Mouse (Mus musculus) ES-E14 (cell line): ENCODE results near the gene Kank1. TPM values are rescaled to one million over a fixed set of nuclear protein-coding genes. Genes with fewer than 3 reads are reported as not detected.

Experiments
- DNase-seq: peaks from one replicate; pipeline ENCODE4 v3.0.0-alpha.2; 2013; ENCODE audit warnings: low read depth, low spot score
- H3K27ac ChIP-seq: 2 replicates; pipeline ENCODE4 v1.5.1; 2012; ENCODE audit warnings: low read depth, mild to moderate bottlenecking, low read length, moderate library complexity, mixed read lengths; ENCODE audit not compliant: poor library complexity, insufficient read depth, severe bottlenecking
- H3K36me3 ChIP-seq: 2 replicates; pipeline ENCODE4 v1.6.1; 2012; ENCODE audit warnings: mild to moderate bottlenecking, low read length, moderate library complexity, mixed read lengths; ENCODE audit not compliant: control insufficient read depth, poor library complexity, insufficient read depth, severe bottlenecking
- H3K4me1 ChIP-seq, 2 experiments: fragments of 150-350 bp in 1 of 2; sonication (generic) in 1 of 2; 2 replicates each; pipeline ENCODE4 v1.6.1; 2012; ENCODE audit warnings: low read length in 2 of 2, mild to moderate bottlenecking in 1 of 2, mixed read lengths in 1 of 2; ENCODE audit not compliant: control insufficient read depth in 2 of 2, insufficient read depth in 2 of 2, poor library complexity in 1 of 2
- H3K4me3 ChIP-seq, 2 experiments: fragments of 150-350 bp in 1 of 2; sonication (generic) in 1 of 2; 2 replicates each; pipeline ENCODE4 v1.5.1; 2012; ENCODE audit warnings: low read length in 2 of 2, low read depth in 1 of 2, mild to moderate bottlenecking in 1 of 2, mixed read lengths in 1 of 2; ENCODE audit not compliant: insufficient read depth in 1 of 2, poor library complexity in 1 of 2, severe bottlenecking in 1 of 2
- H3K9ac ChIP-seq: 2 replicates; pipeline ENCODE4 v1.6.1; 2012; ENCODE audit warnings: low read depth, mild to moderate bottlenecking, low read length, mixed read lengths; ENCODE audit not compliant: poor library complexity, insufficient read depth, severe bottlenecking
- H3K9me3 ChIP-seq: fragments of 150-350 bp; sonication (generic); 2 replicates; pipeline ENCODE4 v1.6.1; 2012; ENCODE audit warnings: low read depth, mild to moderate bottlenecking, low read length; ENCODE audit not compliant: control insufficient read depth, insufficient read depth
- CHD2 ChIP-seq: IDR thresholded peaks from 2 replicates; pipeline ENCODE4 v1.6.1; 2014; ENCODE audit warnings: mild to moderate bottlenecking, low read depth, low read length, inconsistent platforms
- HCFC1 ChIP-seq: IDR thresholded peaks from 2 replicates; pipeline ENCODE4 v1.6.1; 2012; ENCODE audit warnings: low read length, inconsistent platforms, borderline replicate concordance; ENCODE audit not compliant: insufficient read depth
- MAFK ChIP-seq: IDR thresholded peaks from 2 replicates; pipeline ENCODE4 v1.6.1; 2014; ENCODE audit warnings: mild to moderate bottlenecking, low read depth, low read length, inconsistent platforms; ENCODE audit not compliant: insufficient read depth
- ZC3H11A ChIP-seq: IDR thresholded peaks from 2 replicates; pipeline ENCODE4 v1.6.1; 2012; ENCODE audit warnings: low read depth, mild to moderate bottlenecking, inconsistent platforms, low read length, borderline replicate concordance
- ZNF384 ChIP-seq: IDR thresholded peaks from 2 replicates; pipeline ENCODE4 v1.6.1; 2012; ENCODE audit warnings: low read depth, low read length, inconsistent platforms
- in situ Hi-C, 2 experiments: fragments of 600-800 bp; cut with MboI; formaldehyde crosslinking; loops; one replicate each; pipeline ENCODE4 v1.15.1; 2025; ENCODE audit warnings: low sequenced_read_pairs in 2 of 2, inconsistent platforms in 1 of 2; ENCODE audit not compliant: unreplicated experiment in 2 of 2
- total RNA-seq: library from RNA; depleted of rRNA; stranded (reverse); fragments of 300-350 nt; gene quantifications from 2 replicates; pipeline ENCODE4 v1.2.3, GENCODE M21; 2012

The Kank1 gene
- total RNA-seq, 1 experiment = 9.8 TPM

DNA sequence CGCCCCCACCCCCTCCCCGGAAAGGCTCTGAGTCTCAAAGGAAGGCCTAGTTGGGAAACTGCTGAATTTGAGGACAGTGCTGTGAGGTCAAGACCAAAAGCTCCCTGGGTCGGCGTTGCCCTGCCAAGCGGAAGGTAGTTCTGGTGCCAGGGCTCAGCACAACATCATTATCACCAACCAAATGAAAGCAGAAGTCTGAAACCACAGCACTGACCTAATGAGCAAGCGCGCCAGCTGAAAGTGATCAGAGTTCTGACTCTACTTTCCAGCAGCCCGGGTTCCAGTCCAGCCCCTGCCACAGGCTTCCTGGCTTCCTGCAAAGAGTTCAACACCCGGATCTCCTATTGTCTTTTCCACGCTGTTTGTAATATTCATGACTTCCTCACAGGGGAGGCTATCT is 4.7 kb upstream of the Kank1 start:
- H3K27ac ChIP-seq = no peak overlapping the region
- H3K36me3 ChIP-seq = no peaks in the 10 kb centered on the region
- no peak for DNase-seq
- in situ Hi-C loops = no loop called here
- no peak overlapping the region for H3K4me3 ChIP-seq
- H3K9ac ChIP-seq = no peak overlapping the region
- no peaks in the 10 kb centered on the region for H3K9me3 ChIP-seq
- TF ChIP-seq HCFC1 (no peak), MAFK (no peak), ZNF384 (no peak), CHD2 (no peak), ZC3H11A (no peak)
- peaks cover 3 to 6% of the 10 kb centered on the region in 2 experiments; a peak in 3 of 4 replicates for H3K4me1 ChIP-seq

DNA sequence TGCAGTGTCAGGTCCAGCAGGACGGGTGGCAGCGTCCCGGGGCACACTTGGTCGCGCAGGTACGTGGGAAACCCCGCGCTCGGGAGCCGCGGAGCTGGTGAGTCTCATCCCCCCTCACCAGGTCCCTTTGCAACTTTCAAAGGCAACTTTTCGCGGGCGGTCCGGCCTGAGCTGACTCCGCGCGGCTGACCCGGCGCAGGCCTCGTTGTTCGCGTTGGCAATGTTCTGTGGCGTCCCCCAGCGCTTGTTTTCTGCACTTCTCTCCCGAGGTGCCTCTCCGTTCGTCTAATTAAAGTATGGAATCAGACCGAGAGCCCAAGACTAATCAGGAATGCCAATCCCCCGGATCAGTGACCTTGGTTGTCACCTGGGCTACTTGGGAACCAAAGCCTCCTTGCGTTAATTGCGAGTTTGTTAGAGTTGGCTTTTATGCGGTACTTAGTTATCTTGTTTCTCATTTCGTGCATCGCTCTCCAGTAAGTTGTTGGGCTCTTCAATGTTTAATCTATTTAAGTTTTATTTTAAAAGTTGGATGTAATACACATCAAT is 791 bp downstream of the Kank1 start:
- TF ChIP-seq ZC3H11A (no peak), ZNF384 (no peak), HCFC1 (no peak), CHD2 (no peak), MAFK (no peak)
- Histone ChIP-seq H3K9me3 (no peaks in the 10 kb centered on the region), H3K27ac (no peak overlapping the region; the same call in 1 of the 2 replicates), H3K36me3 (no peaks in the 10 kb centered on the region), H3K4me1 (peaks cover 11 to 12% of the 10 kb centered on the region in 2 experiments; a peak in 3 of 4 replicates), H3K4me3 (peak overlapping the region; percentile 77 to 84), H3K9ac (peak overlapping the region; percentile 77)
- in situ Hi-C loops = no loop called here
- DNase-seq = no peak

DNA sequence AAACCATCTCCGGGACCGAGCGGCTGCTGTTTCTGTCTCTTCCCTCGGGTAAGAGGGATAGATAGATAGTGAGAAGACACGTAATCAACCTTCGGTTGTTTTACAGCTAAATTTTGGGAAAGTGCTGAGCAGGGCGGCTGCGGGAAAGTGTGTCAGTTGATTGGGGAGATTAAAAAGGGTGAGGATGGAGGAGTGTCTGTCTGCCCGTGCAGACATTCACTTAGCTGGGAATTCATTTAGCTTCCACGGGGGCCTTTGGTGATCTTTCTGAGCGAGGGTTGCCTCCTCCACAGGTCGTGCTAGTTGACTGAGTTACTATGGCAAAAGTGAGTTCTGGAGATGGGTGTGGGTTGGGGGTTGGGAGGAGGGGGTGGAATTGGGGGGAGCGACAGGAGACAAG is 1.3 kb downstream of the Kank1 start:
- H3K4me1 ChIP-seq = peaks cover 12 to 13% of the 10 kb centered on the region in 2 experiments; a peak in 3 of 4 replicates
- H3K27ac ChIP-seq = no peak overlapping the region
- no peak for DNase-seq
- in situ Hi-C loops = no loop called here
- peak overlapping the region in 1 of 2 experiments; percentile 77; a peak in 3 of 4 replicates for H3K4me3 ChIP-seq
- no peak for TF ChIP-seq HCFC1
- no peak for TF ChIP-seq ZC3H11A
- no peak for TF ChIP-seq CHD2
- no peak for TF ChIP-seq ZNF384
- TF ChIP-seq MAFK = no peak
- H3K36me3 ChIP-seq = no peaks in the 10 kb centered on the region
- H3K9ac ChIP-seq = no peak overlapping the region
- no peaks in the 10 kb centered on the region for H3K9me3 ChIP-seq

DNA sequence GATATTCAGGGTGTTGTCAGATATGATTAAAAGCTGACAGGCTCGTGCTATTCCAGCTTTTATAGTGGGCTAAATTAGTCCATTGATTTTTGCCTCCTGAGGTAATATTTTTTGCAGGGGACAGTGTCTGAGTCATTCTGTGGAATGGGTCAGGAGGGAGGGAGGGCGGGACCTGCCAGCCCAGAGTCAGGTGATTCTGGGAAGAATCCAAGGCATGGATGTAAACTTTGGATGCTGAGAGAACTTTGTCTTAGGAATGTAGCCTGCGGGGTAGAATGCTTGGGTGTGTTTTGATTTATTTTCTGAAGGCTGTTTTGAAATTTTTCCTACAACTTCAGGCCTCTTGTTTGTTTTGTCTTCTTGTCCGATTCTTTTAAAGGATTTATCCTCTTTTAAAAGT is 6.8 kb downstream of the Kank1 start:
- Histone ChIP-seq H3K27ac (no peak overlapping the region), H3K9ac (no peak overlapping the region), H3K4me1 (peaks cover 6 to 23% of the 10 kb centered on the region in 2 experiments; a peak in 3 of 4 replicates), H3K4me3 (no peak overlapping the region), H3K9me3 (no peaks in the 10 kb centered on the region), H3K36me3 (no peaks in the 10 kb centered on the region)
- in situ Hi-C loops = no loop called here
- DNase-seq = no peak
- TF ChIP-seq ZNF384 (no peak), ZC3H11A (no peak), MAFK (no peak), HCFC1 (no peak), CHD2 (no peak)

DNA sequence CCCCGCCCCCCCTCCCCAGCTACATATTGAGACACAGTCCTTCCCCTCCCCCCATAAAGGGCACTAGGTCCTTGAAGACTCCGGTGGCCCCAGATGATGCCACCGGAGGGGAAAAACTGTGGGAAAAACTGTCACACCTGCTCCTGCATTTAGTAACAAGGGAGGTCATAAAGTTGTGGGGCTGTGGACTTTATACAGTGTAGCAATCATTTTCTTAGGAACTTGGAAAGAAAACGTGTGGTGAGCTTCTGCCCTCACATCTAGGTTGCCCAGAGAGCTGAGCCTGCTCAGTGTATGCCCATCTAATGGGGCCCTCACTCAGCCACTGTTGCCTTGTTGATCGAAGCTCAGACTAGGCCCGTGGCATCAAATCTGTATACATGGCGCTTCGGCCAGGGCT is 9.3 kb downstream of the Kank1 start:
- DNase-seq = no peak
- in situ Hi-C loops = no loop called here
- Histone ChIP-seq H3K36me3 (no peaks in the 10 kb centered on the region), H3K4me3 (no peak overlapping the region), H3K9ac (no peak overlapping the region), H3K27ac (no peak overlapping the region), H3K4me1 (peaks cover 4 to 21% of the 10 kb centered on the region in 2 experiments; a peak in 3 of 4 replicates), H3K9me3 (no peaks in the 10 kb centered on the region)
- TF ChIP-seq MAFK = no peak
